Mouse (Mus musculus) MEL (cell line): ENCODE data around the gene Gopc. TPM values are rescaled to one million over a fixed set of nuclear protein-coding genes. Genes with fewer than 3 reads are reported as not detected.
"Not testable (repeated sequence)": the region's sequence is repeated elsewhere in the genome, so short reads cannot be mapped to it uniquely, and the experiment has no call there.

Source experiments
- DNase-seq: peaks from one replicate; pipeline ENCODE4 v3.0.0; 2011; ENCODE audit warnings: low read depth, low spot score
- H3K27ac ChIP-seq: 2 replicates; pipeline ENCODE4 v1.5.1; 2012; ENCODE audit warnings: low read depth, mild to moderate bottlenecking, control low read depth, low read length, moderate library complexity; ENCODE audit not compliant: control insufficient read depth
- H3K27me3 ChIP-seq, 2 experiments: fragments of 150-350 bp in 1 of 2; sonication (generic) in 1 of 2; 2 replicates each; pipeline ENCODE4 v1.6.1; 2012; ENCODE audit warnings: low read length in 2 of 2, mild to moderate bottlenecking in 2 of 2, improper control_type of control experiment in 1 of 2, moderate library complexity in 1 of 2; ENCODE audit not compliant: insufficient read depth in 2 of 2, control insufficient read depth in 1 of 2
- H3K36me3 ChIP-seq, 2 experiments: 2 replicates each; pipeline ENCODE4 v1.6.1; 2012 to 2014; ENCODE audit warnings: low read length in 2 of 2, improper control_type of control experiment in 1 of 2, inconsistent platforms in 1 of 2, mild to moderate bottlenecking in 1 of 2; ENCODE audit not compliant: insufficient read depth in 2 of 2, control insufficient read depth in 1 of 2
- H3K4me1 ChIP-seq, 2 experiments: fragments of 150-350 bp in 1 of 2; sonication (generic) in 1 of 2; 2 replicates each; pipeline ENCODE4 v1.6.1; 2012; ENCODE audit warnings: low read length in 2 of 2, improper control_type of control experiment in 1 of 2, mild to moderate bottlenecking in 1 of 2; ENCODE audit not compliant: insufficient read depth in 2 of 2, control insufficient read depth in 1 of 2
- H3K4me3 ChIP-seq, 2 experiments: fragments of 150-350 bp in 1 of 2; sonication (generic) in 1 of 2; 2 replicates each; pipeline ENCODE4 v1.5.1; 2012; ENCODE audit warnings: low read depth in 2 of 2, low read length in 2 of 2, mild to moderate bottlenecking in 2 of 2, moderate library complexity in 2 of 2, control low read depth in 1 of 2, improper control_type of control experiment in 1 of 2; ENCODE audit not compliant: control insufficient read depth in 1 of 2, insufficient read depth in 1 of 2
- H3K79me2 ChIP-seq: 2 replicates; pipeline ENCODE4 v1.6.1; 2012; ENCODE audit warnings: mild to moderate bottlenecking, low read length, moderate library complexity; ENCODE audit not compliant: control insufficient read depth, poor library complexity, insufficient read depth
- H3K9ac ChIP-seq: 2 replicates; pipeline ENCODE4 v1.6.1; 2012; ENCODE audit warnings: low read depth, mild to moderate bottlenecking, control low read depth, low read length, moderate library complexity; ENCODE audit not compliant: control insufficient read depth, poor library complexity, severe bottlenecking
- H3K9me3 ChIP-seq: fragments of 150-350 bp; sonication (generic); replicated peaks from 2 replicates; pipeline ENCODE4 v1.6.1; 2012; ENCODE audit warnings: mild to moderate bottlenecking, low read length, improper control_type of control experiment, moderate library complexity; ENCODE audit not compliant: insufficient read depth
- BHLHE40 ChIP-seq: IDR thresholded peaks from 2 replicates; pipeline ENCODE4 v1.6.1; 2012; ENCODE audit warnings: low read depth, mild to moderate bottlenecking, inconsistent platforms, low read length, improper control_type of control experiment, borderline replicate concordance
- CHD2 ChIP-seq: IDR thresholded peaks from 2 replicates; pipeline ENCODE4 v1.6.1; 2011; ENCODE audit warnings: low read length, improper control_type of control experiment
- CTCF ChIP-seq, 3 experiments: IDR thresholded peaks in 2 of 3; conservative IDR thresholded peaks in 1 of 3; 2 replicates each; pipeline ENCODE4 v1.5.1; 2011 to 2012; ENCODE audit warnings: low read length in 3 of 3, low read depth in 2 of 3, mild to moderate bottlenecking in 2 of 3, improper control_type of control experiment in 1 of 3, inconsistent platforms in 1 of 3, mixed read lengths in 1 of 3, moderate library complexity in 1 of 3; ENCODE audit not compliant: control insufficient read depth in 1 of 3, insufficient read depth in 1 of 3, poor library complexity in 1 of 3, severe bottlenecking in 1 of 3
- JUND ChIP-seq: IDR thresholded peaks from 2 replicates; pipeline ENCODE4 v1.6.1; 2011; ENCODE audit warnings: low read depth, mild to moderate bottlenecking, improper control_type of control experiment, low read length
- MAFK ChIP-seq: IDR thresholded peaks from 2 replicates; pipeline ENCODE4 v1.6.1; 2011; ENCODE audit warnings: low read depth, mild to moderate bottlenecking, low read length, improper control_type of control experiment, borderline replicate concordance
- MAZ ChIP-seq: IDR thresholded peaks from 2 replicates; pipeline ENCODE4 v1.6.1; 2012; ENCODE audit warnings: low read depth, mild to moderate bottlenecking, inconsistent platforms, low read length, improper control_type of control experiment
- MEF2A ChIP-seq: IDR thresholded peaks from 2 replicates; pipeline ENCODE4 v1.6.1; 2014; ENCODE audit warnings: low read depth, mild to moderate bottlenecking, inconsistent platforms, low read length, improper control_type of control experiment; ENCODE audit not compliant: poor library complexity, insufficient replicate concordance, severe bottlenecking; ENCODE audit errors: extremely low read depth
- MYC ChIP-seq: IDR thresholded peaks from 2 replicates; pipeline ENCODE4 v1.6.1; 2011; ENCODE audit warnings: low read depth, mild to moderate bottlenecking, low read length, improper control_type of control experiment, moderate library complexity
- RCOR1 ChIP-seq: IDR thresholded peaks from 2 replicates; pipeline ENCODE4 v1.6.1; 2012; ENCODE audit warnings: low read depth, mild to moderate bottlenecking, inconsistent platforms, low read length, improper control_type of control experiment
- SIN3A ChIP-seq: IDR thresholded peaks from 2 replicates; pipeline ENCODE4 v1.6.1; 2012; ENCODE audit warnings: low read length, improper control_type of control experiment, inconsistent platforms
- SMC3 ChIP-seq: IDR thresholded peaks from 2 replicates; pipeline ENCODE4 v1.6.1; 2011; ENCODE audit warnings: low read depth, low read length, improper control_type of control experiment
- TAL1 ChIP-seq: IDR thresholded peaks from 2 replicates; pipeline ENCODE4 v1.6.1; 2012; ENCODE audit warnings: mild to moderate bottlenecking, inconsistent platforms, low read length, moderate library complexity, mixed read lengths
- ZC3H11A ChIP-seq: IDR thresholded peaks from 2 replicates; pipeline ENCODE4 v1.6.1; 2012; ENCODE audit warnings: low read depth, mild to moderate bottlenecking, inconsistent platforms, low read length, improper control_type of control experiment
- ZNF384 ChIP-seq: IDR thresholded peaks from 2 replicates; pipeline ENCODE4 v1.6.1; 2012; ENCODE audit warnings: low read depth, mild to moderate bottlenecking, inconsistent platforms, low read length, improper control_type of control experiment
- polyA plus RNA-seq, 2 experiments: library from polyadenylated mRNA; stranded (reverse) in 1 of 2; unstranded in 1 of 2; fragments of >175 nt in 1 of 2; fragments of >200 nt in 1 of 2; gene quantifications; 2 replicates each; pipeline versions ENCODE4 v1.2.1 to v1.2.4; 2012; ENCODE audit warnings: low replicate concordance in 2 of 2, low read depth in 1 of 2; ENCODE audit not compliant: insufficient read length in 2 of 2, insufficient read depth in 1 of 2, missing spikeins in 1 of 2
- total RNA-seq: library from RNA; depleted of rRNA; stranded (reverse); fragments of 300-350 nt; gene quantifications from 2 replicates; pipeline ENCODE4 v1.2.3, GENCODE M21; 2012

Gene Gopc
- total and polyA plus RNA-seq, 3 experiments = 6.2 to 8.2 TPM; not detected in 1

DNA sequence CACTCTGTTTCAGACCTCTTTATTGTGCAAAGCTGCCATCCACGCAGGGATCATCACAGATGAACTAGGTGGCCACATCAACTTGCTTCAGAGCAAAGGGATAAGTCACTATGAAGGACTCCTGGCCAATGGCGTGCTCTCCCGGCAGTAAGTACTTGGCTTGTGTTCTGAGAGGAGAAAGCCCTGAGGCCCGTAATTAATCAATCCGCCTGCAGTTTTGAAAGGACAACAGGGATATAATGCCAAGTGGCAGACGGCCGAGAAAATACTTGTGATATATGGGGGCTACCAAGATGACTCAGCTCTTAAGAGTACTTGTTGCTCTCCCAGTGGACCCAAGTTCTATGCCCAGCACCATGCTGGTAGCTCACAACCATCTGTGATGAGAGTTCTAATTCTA is 77.3 kb downstream of the Gopc start:
- H3K79me2 ChIP-seq = no peaks in the 10 kb centered on the region
- no peak overlapping the region for H3K9ac ChIP-seq
- H3K9me3 ChIP-seq = no peaks in the 10 kb centered on the region
- no peak for DNase-seq
- no peak overlapping the region for H3K27ac ChIP-seq
- H3K4me1 ChIP-seq = no peaks in the 10 kb centered on the region
- H3K27me3 ChIP-seq = no peaks in the 10 kb centered on the region
- H3K4me3 ChIP-seq = no peak overlapping the region
- no peaks in the 10 kb centered on the region for H3K36me3 ChIP-seq
- no peak for TF ChIP-seq MAZ
- no peak for TF ChIP-seq RCOR1

DNA sequence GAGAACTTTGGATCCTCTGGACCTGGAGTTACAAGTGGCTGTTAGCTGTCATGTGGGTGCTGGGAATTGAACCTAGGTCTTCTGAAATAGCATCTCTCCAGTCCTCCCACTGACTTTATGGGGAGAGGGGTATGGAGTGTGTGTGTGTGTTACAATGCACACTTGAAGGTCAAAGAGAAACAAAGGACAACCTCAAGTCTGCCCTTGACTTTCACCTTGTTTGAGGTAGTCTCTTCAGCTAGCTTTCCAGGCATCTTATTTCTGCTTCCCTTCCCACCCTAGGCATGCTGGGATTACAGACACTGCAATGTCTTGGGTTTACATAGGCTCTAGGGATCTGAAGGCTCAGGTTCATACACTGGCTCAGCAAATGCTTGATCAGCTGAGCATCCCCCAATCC is 79.7 kb downstream of the Gopc start:
- no peak for TF ChIP-seq MEF2A
- no peak for TF ChIP-seq ZC3H11A
- TF ChIP-seq ZNF384 = no peak
- TF ChIP-seq CTCF (IDR thresholded peaks at IDR 0.05 in 2 of 3, conservative IDR thresholded peaks at IDR 0.05 in 1 of 3; ENCODE audit: control insufficient read depth in 1 of 3, insufficient read depth in 1 of 3, low read depth in 2 of 3, low read length in 3 of 3, poor library complexity in 1 of 3, severe bottlenecking in 1 of 3) = no peak
- Histone ChIP-seq H3K36me3 (no peaks in the 10 kb centered on the region), H3K4me1 (no peaks in the 10 kb centered on the region), H3K79me2 (no peaks in the 10 kb centered on the region), H3K4me3 (no peak overlapping the region), H3K9me3 (no peaks in the 10 kb centered on the region), H3K27ac (no peak overlapping the region), H3K27me3 (no peaks in the 10 kb centered on the region), H3K9ac (no peak overlapping the region)
- DNase-seq = no peak

DNA sequence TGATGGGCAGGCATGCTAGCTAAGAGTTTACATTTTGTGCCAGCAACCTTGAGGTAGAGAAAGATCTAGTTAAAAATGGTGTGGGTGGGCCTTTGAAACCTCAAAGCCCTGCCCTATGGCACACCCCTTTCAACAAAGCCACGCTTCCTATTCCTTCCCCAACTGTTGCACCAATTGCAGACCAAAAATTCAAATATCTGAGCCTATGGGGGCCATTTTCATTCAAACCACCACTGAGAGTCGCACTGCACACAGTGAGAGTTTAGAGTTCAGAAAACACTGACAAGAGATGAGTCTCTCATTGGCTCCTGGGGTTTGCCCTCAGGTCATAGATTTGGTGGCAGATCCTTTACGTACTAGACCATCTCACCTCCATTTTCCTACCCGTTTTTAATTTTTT is 80.2 kb downstream of the Gopc start:
- Histone ChIP-seq H3K27ac (no peak overlapping the region), H3K36me3 (no peaks in the 10 kb centered on the region), H3K27me3 (no peaks in the 10 kb centered on the region), H3K4me3 (no peak overlapping the region), H3K9me3 (no peaks in the 10 kb centered on the region), H3K9ac (no peak overlapping the region), H3K4me1 (no peaks in the 10 kb centered on the region), H3K79me2 (no peaks in the 10 kb centered on the region)
- DNase-seq = no peak
- TF ChIP-seq TAL1 = no peak
- no peak for TF ChIP-seq SMC3
- no peak for TF ChIP-seq BHLHE40
- TF ChIP-seq MAZ = no peak
- no peak for TF ChIP-seq SIN3A
- no peak for TF ChIP-seq MAFK
- no peak for TF ChIP-seq CHD2
- TF ChIP-seq JUND = no peak
- TF ChIP-seq MYC = no peak

DNA sequence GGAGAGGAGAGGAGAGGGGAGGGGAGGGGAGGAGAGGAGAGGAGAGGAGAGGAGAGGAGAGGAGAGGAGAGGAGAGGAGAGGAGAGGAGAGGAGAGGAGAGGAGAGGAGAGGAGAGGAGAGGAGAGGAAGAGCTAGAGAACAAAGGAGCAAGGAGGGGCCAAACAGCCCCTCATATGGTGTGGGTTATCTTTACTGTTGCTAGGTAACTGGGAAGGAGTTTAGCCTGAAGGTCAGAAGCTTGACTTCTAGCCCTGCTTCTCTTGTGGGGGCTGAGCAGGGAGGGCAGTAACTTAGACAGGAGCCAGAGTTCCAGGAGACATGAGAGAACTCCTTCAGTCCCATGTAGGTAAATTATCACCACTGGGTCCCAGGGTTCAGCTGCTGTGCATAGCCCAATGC is 83.4 kb downstream of the Gopc start:
- H3K36me3 ChIP-seq, H3K4me3 ChIP-seq, H3K27ac ChIP-seq, H3K9ac ChIP-seq, DNase-seq, H3K9me3 ChIP-seq, H3K79me2 ChIP-seq, H3K27me3 ChIP-seq, H3K4me1 ChIP-seq: not testable (repeated sequence)
